Mouse (Mus musculus): ENCODE measurements around the gene Pakap.

The Pakap gene

DNA sequence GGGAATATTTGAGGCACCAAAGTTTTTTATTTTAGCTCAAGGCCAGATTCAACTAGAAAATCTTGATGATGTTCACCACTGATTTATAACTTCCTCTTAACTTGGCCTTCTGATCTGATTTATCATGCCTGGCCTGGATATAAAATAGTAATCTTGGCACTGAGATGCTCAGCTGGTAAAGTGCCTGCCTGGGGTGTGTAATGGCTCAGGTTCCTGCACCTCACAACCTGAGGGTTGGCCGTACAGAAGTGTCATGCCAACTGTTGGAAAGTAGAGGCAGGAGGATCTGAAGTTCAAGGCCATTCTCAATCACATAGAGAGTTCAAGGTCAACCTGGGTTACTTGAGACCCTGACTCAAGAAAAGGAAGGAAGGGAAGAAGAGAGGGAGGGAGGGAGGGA is 57.3 kb downstream of the Pakap start:
- in situ Hi-C loops (cut with MboI, MseI): no loop called here

DNA sequence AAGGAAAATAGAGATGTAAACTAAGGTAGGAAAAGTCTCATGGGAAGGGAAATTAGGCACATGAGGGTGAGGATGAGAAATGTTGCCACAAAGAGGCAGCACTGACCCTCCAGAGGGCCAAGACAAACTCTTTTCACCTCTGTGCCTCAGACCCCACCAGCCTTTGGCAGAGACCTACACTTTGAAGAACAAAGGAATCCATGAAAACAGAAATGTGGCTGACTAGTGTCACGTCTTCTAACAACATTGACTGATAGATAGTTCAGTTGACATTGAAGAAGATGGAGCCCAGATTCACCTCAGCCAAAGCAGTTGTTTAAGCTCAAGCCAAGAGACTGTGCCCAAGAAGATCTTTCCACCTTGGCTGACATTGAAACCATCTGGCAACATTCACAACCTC is 57.8 kb downstream of the Pakap start:
- in situ Hi-C loops (cut with MboI, MseI): no loop called here

- in situ Hi-C loops (cut with MboI, MseI): no loop called here
Measured at GRCm38 (mm10) chr4:57626921-57627320, 58.9 kb downstream of the Pakap start.

GRCm38 (mm10) chr4:57632386-57632785 is 64.4 kb downstream of the Pakap start:
- in situ Hi-C loops (cut with MboI, MseI): no loop called here

- in situ Hi-C loops (cut with MboI, MseI): no loop called here
Measured at GRCm38 (mm10) chr4:57633052-57633451, 65.1 kb downstream of the Pakap start.

DNA sequence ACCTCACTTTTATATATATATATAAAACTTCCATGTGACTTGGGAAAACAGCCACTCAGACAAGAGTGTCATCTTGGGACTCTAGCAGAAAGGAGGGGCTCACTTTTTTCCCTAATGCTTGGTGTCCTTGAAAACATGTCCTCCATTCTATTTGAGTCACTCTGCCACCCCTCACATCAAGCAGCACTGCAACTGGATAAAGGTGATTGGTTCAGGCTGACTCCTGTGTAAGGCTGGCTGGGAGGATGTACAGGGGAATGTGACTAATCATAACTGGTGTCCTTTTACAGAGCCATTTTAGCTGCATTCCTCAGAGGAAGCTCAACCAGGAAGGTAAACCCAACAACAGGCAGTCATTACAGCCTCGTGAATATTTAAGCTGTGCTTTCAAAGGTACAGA is 67.0 kb downstream of the Pakap start:
- in situ Hi-C loops (cut with MboI, MseI): no loop called here

- in situ Hi-C loops (cut with MboI, MseI): no loop called here
Measured at GRCm38 (mm10) chr4:57636782-57637482, 69.0 kb downstream of the Pakap start.

DNA sequence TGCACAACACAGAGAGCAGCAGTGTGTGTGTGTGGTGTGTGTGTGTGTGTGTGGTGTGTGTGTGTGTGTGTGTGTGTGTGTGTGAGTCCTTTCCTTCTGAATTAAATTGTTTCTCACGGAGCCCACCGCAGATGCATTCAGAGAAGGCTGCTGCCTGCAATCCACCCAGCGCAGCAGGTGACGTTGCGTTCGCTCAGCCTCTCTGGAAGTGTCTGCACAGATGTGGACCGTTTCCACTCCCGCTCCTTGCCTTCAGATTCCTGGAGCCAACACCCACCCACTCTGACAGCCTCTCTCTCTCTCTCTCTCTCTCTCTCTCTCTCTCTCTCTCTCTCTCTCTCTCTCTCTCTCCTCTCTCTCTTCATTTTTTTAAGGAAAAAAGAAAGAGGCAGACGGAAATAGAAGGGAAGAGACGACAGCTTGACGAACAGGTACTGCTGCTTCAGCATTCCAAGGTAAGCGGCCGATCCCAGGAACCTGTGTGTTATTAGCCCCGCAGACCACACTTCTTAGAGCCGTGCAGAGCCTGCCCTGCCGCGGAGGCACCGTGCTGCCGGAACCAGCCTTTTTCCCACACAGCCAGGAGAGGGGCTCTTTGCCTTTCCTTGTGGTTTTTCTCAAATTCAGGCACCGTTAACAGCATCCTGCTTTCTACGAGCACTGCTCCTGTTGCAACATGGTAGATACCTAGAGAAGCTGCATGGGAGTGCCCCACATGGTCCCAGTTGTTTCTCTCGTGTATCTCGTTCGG is 69.8 kb downstream of the Pakap start:
- in situ Hi-C loops (cut with MboI, MseI): no loop called here

DNA sequence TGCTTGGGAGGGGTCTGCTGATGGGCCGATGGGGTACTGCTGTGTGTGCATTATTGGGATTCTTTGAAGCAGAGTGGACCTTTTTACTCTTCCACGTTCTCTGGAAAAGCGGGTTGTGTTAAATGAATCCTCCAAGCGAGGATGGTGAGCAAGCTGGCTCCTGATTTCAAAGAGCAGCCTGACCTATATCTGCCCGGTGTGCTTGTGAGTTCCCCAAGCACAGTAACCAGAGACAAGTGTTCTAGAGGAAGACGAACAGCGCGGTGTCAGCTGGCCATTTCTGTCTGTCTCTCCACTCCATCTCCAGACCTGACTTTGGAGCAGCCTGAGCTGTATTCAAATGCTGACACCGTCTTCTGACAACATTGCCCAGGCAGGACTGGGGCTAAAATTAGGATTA is 71.0 kb downstream of the Pakap start:
- in situ Hi-C loops (cut with MboI, MseI): no loop called here

- in situ Hi-C loops (cut with MboI, MseI): no loop called here
Measured at GRCm38 (mm10) chr4:57640222-57640621, 72.2 kb downstream of the Pakap start.

DNA sequence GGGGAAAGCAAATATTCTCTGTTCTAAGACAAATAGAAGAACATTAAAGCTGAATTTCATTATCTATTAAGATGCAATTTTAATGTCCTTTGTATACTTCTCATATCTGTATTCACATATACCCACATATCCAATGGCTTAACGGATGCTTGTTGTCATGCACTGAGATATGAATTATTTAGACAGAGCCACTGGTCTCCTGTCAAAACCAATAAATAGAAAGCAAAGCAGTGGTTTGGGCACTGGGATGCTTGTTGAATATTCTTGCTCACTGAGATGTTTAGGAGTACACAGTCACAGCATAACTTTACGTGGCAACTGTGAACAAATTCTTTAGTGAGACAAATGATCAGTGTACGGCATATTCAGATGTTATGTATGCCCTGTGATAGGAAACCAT is 73.0 kb downstream of the Pakap start:
- in situ Hi-C loops (cut with MboI, MseI): no loop called here

DNA sequence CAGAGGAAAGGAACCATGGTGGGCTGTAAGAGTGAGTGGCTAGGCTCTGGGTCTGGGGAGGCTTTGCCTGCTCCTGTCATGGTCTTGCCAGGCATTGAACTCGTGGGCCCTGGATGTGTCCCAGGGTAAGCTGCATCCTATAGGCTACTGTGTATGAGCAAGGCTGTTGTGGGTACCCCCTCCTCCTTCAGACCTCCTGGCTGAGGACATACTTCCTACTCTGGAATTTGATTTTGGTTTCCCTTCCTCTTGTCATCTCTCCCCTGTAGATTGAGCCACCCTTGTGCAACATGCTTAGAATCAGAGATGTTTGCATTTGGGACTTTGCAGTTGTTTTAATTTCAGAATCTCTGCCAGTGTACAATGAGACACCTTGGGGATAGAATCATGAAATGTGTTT is 83.0 kb downstream of the Pakap start:
- in situ Hi-C loops (cut with MboI, MseI): no loop called here

- in situ Hi-C loops (cut with MboI, MseI): no loop called here
Measured at GRCm38 (mm10) chr4:57651547-57651946, 83.6 kb downstream of the Pakap start.

DNA sequence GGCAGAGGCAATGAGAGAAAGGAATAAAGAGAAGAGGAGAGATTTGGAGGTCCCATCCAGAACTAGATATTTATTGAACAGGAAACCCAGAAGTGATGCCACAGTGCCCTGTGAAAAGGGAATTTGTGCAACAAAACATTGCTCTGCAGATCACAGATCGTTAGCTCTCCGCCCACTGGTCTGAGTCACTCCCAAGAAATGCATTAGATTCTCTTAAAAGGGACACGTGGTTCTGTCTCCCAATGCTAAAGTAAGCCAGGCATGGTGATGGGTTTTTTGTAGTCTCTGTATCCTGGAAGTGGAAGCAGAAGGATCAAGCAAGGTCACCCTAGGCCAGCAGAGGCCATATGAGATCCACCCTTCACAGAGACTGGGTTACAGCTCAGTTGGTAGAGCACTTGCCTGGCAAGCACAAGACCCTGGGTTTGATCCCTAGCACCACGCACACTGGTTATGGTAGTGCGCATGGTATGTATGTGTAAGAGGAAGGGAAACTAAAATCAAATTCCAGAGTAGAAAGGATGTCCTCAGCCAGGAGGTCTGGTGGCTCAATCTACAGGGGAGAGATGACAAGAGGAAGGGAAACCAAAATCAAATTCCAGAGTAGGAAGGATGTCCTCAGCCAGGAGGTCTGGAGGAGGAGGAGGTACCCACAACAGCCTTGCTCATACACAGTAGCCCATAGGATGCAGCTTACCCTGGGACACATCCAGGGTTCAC is 84.4 kb downstream of the Pakap start:
- in situ Hi-C loops (cut with MboI, MseI): no loop called here

- in situ Hi-C loops (cut with MboI, MseI): no loop called here
Measured at GRCm38 (mm10) chr4:57655966-57656365, 88.0 kb downstream of the Pakap start.

DNA sequence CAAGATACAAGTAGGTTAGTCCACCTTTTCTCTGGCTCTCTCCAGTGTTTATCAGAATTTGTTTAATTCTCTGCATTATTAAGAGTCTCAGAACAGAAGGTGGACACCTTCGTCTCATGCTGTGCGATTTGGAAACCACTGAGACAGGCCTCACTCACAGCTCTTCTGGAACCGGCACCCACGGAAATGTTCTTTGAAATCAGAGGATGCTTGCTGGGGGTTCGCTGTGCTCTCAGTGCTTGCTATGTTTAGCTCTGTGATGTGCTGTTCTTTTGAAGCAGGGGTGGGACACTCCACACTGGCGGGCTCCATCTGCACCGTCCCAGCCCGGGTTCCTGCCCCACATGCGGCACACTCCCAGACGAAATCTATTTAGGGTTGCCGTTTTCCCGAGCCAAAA is 88.4 kb downstream of the Pakap start:
- in situ Hi-C loops (cut with MboI, MseI): no loop called here

DNA sequence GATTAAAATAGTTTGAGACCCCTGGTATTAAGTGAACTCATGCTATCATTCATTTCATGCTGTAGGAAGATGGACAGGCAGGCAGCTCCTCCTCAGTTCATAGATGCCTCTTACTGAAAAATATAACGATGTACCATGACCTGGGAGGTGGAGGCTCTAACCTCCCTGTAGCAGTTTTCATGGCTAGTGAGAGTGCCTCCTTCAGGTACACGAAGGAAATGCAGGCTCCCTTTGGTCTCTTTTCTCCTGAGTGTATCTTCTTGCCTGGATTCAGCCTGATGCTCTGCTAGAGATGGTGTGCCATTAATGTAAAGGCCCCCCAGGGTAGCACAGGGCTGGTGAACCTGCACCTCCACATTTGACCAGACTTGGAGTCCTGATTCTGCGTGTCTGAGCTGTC is 88.9 kb downstream of the Pakap start:
- in situ Hi-C loops (cut with MboI, MseI): no loop called here

- in situ Hi-C loops (cut with MboI, MseI): no loop called here
Measured at GRCm38 (mm10) chr4:57660470-57660869, 92.5 kb downstream of the Pakap start.

DNA sequence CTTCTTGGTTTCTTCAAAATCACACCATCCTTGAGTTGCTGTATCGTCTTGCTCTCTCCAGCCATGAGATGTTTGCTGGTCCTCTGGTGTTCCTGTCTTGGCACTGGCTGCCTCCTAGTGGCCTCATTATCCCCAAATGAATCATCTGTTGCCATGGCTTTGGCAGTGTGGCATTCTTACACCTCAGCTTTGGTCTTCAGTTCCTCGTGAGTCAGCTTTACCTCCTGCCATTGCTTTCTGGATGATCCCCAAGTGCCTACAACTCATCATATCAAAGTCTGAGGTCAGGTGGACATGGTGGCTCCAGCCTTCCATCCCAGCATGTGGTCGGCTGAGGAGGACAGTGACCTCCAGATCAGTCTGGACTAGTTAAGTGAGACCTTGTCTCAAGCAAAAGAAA is 98.1 kb downstream of the Pakap start:
- in situ Hi-C loops (cut with MboI, MseI): no loop called here

DNA sequence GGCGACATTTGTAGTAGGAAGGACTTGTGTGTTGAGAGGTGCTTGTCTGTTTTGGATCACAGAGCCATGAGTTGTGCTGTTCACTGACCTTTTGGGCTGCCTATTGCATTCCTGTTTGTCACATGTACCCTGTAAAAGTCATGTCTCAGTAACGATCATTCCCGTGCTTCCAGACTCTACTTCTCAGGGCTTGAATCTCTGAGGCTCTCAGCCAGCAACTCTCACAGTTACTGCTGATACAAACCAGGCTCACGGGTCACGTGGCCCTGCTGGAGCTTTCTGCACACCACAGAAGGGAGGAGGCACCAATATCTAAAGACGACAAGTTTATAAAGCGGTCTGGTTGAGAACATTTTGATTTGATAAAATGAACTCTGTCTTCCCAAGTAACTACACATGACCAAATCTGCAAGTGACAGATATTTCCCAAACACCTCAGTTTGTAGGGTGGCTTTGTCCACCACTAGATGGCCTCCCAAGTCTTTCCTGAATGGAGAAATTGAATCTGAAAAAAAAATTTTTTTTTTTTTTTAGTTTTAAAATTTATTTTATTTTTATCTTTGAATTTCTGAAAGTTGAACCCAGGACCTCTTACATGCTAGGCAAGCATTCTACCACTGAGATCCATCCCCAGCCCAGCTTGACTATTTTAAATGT is 103.0 kb downstream of the Pakap start:
- in situ Hi-C loops (cut with MboI, MseI): loop anchor here (10.0 kb wide), 1 partner anchor 234 kb away; no protein-coding TSS in a partner anchor

GRCm38 (mm10) chr4:57672541-57672940 is 104.6 kb downstream of the Pakap start:
- in situ Hi-C loops (cut with MboI, MseI): loop anchor here (10.0 kb wide), 1 partner anchor 232 kb away; no protein-coding TSS in a partner anchor

Data from regulatory T cell (primary cell).